Mouse (Mus musculus) testis, adult 2 months (tissue): ENCODE measurements at regions not wholly inside any gene's neighbourhood (a gene's known extent, or its start where the extent isn't known, plus 50 kb on each side); places are given as distances from the start of the nearest gene placed in this dataset.

Experiments used
- H3K27ac ChIP-seq: fragments of 200-500 bp; 2 replicates; pipeline ENCODE4 v1.5.1; 2012; ENCODE audit warnings: low read depth, low read length; ENCODE audit not compliant: control insufficient read depth, insufficient read depth
- H3K27me3 ChIP-seq: fragments of 200-500 bp; 2 replicates; pipeline ENCODE4 v1.6.1; 2012; ENCODE audit warnings: mild to moderate bottlenecking, low read length, moderate library complexity; ENCODE audit not compliant: control insufficient read depth, insufficient read depth
- H3K36me3 ChIP-seq: fragments of 200-500 bp; 2 replicates; pipeline ENCODE4 v1.6.1; 2012; ENCODE audit warnings: mild to moderate bottlenecking, low read length; ENCODE audit not compliant: control insufficient read depth, insufficient read depth
- H3K4me1 ChIP-seq: fragments of 200-500 bp; 2 replicates; pipeline ENCODE4 v1.6.1; 2012; ENCODE audit warnings: low read length; ENCODE audit not compliant: control insufficient read depth, insufficient read depth
- H3K4me3 ChIP-seq: fragments of 200-500 bp; 2 replicates; pipeline ENCODE4 v1.5.1; 2012; ENCODE audit warnings: low read depth, mild to moderate bottlenecking, low read length, moderate library complexity, mixed read lengths; ENCODE audit not compliant: control insufficient read depth
- CTCF ChIP-seq: fragments of 200-500 bp; IDR thresholded peaks from 2 replicates; pipeline ENCODE4 v1.5.1; 2012; ENCODE audit warnings: low read depth, mild to moderate bottlenecking, inconsistent platforms, low read length, moderate library complexity; ENCODE audit not compliant: control insufficient read depth, insufficient read depth, insufficient replicate concordance
- POLR2A ChIP-seq: fragments of 200-500 bp; IDR thresholded peaks from 2 replicates; pipeline ENCODE4 v1.6.1; 2012; ENCODE audit warnings: low read depth, mild to moderate bottlenecking, inconsistent platforms, low read length, moderate library complexity; ENCODE audit not compliant: control insufficient read depth

DNA sequence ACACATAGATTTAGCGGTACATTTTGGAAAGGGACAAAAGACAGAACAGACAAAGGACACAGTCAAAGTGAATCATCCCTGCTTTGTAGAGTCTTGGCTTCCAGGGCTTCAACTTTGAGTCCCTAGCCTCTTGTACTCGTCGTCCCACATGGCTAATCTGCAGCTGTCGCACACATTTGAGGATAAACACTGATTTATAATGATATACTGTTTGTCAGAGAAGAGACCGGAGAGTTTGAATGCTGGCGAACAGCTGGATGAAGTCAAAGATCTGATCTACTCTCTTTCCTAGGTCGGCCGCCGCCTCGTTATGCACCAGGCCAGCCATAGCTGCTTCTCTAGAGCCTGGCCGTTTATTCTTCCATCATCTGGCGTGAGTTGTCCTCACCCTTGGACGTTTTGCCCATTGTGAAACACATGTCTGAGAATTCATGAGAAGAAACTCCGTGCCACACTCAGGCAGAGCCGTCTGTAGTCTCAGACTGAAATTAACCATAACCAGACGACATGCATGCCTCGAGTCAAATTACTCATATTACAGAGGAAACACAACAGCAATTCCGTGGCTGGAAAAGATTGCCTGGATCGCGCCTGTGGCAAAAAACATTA lies 448.4 kb upstream of the Rgma start:
- Histone ChIP-seq H3K27ac (no peak overlapping the region), H3K4me1 (no peaks in the 10 kb centered on the region), H3K36me3 (no peaks in the 10 kb centered on the region), H3K27me3 (no peaks in the 10 kb centered on the region), H3K4me3 (no peak overlapping the region)
- no peak for TF ChIP-seq CTCF

DNA sequence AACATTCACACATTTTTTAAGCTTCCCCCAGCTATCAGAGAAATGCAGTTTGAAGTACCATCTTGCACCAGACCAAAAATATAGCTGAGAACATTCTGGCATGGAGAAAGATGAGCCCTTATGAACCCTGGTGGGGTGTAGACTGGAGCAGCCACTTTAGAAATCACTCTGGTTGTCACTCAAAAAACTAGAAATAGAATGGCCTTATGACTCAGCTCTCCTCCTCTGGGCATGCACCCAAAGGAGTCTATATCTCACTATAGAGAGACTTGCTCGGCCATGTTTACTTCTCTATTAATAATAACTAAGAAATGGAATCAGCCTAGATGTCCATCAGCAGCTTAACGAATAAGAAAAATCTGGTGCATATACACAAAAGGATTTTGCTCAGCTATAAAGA lies 436.5 kb upstream of the Rgma start:
- H3K36me3 ChIP-seq = no peaks in the 10 kb centered on the region
- H3K4me1 ChIP-seq = no peaks in the 10 kb centered on the region
- no peak overlapping the region for H3K27ac ChIP-seq
- no peaks in the 10 kb centered on the region for H3K27me3 ChIP-seq
- TF ChIP-seq POLR2A = no peak
- no peak for TF ChIP-seq CTCF
- H3K4me3 ChIP-seq = no peak overlapping the region

DNA sequence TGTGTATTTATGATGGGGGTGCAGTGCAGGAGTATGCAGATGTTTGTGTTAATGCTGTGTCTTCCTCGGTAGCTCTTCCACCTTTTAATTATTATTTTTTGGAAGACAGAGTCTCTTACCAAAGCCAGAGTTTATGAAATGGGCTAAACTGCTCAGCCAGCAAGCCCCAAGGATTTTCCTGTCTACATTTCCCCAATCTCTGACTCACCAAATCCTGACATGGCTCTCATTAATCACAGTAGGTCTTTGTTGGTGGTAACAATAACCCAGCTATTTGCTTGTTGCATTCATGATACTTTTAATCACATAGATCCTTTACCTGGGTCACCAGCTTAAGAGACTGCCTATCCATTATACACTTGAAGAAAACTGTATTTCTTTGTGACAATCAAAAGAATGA lies 427.8 kb upstream of the Rgma start:
- no peak overlapping the region for H3K4me3 ChIP-seq
- no peaks in the 10 kb centered on the region for H3K4me1 ChIP-seq
- H3K36me3 ChIP-seq = no peaks in the 10 kb centered on the region
- H3K27ac ChIP-seq = no peak overlapping the region
- no peaks in the 10 kb centered on the region for H3K27me3 ChIP-seq
- no peak for TF ChIP-seq CTCF
- TF ChIP-seq POLR2A = no peak

DNA sequence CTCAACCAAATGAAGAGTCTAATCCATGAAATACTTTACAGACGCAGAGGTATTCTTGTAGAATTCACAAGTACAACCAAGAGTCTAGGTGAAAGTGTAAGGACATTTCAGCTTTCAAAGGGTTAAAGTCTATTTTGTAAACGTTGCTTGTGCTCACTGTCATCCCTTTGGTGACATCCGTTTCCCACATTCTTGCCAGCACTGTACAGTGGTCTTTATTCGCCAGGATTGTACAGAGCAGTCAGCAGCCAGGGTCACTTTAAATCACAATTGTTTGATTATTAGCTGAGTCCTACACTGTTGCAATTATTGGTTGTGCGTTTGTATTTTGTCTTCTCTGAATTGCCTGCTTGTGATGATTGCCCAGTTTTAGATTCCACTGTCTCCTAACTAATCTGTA lies 427.3 kb upstream of the Rgma start:
- Histone ChIP-seq H3K4me3 (no peak overlapping the region), H3K27ac (no peak overlapping the region), H3K36me3 (no peaks in the 10 kb centered on the region), H3K4me1 (no peaks in the 10 kb centered on the region), H3K27me3 (no peaks in the 10 kb centered on the region)
- TF ChIP-seq POLR2A = no peak
- no peak for TF ChIP-seq CTCF

DNA sequence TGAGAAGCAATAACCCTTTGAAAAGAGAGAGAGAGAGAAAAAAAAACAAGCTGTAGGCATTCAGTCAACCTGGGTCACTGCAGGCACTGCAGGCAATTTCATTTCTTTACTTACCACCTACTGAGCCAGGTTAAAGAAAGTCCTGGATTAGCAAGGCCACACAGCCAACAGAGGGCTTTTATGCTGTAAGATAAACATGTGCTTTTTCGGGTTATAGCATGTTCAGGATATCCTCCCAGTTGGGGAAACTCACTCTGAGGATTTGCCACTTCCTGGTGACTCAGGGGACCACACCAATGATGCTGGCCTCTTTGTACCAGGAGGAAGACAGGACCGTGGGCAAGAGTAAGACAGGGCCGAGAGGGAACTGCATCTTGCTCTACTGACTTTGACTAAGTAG lies 426.6 kb upstream of the Rgma start:
- no peak overlapping the region for H3K4me3 ChIP-seq
- H3K4me1 ChIP-seq = no peaks in the 10 kb centered on the region
- H3K27ac ChIP-seq = no peak overlapping the region
- TF ChIP-seq POLR2A (no peak), CTCF (no peak)
- H3K36me3 ChIP-seq = no peaks in the 10 kb centered on the region
- H3K27me3 ChIP-seq = no peaks in the 10 kb centered on the region

DNA sequence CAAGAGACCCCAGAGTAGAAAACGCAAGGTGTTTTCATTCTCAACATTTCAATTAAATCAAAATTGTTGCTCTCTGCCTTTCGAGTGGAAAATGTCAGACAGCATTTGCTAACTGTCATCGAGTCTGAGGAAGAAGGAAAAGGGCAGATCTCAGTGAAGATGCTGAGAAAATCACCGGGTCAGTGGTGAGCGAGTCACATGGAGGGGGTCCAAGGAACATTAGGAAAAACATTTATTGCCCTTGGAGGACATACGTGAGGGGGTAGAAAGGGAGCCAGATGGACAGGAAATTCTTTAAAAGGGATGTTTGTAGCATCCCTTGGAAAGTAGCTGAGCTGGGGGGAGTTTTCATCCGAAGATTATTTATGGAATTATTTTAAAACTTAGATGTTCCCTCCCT lies 425.4 kb upstream of the Rgma start:
- no peaks in the 10 kb centered on the region for H3K27me3 ChIP-seq
- no peak overlapping the region for H3K4me3 ChIP-seq

DNA sequence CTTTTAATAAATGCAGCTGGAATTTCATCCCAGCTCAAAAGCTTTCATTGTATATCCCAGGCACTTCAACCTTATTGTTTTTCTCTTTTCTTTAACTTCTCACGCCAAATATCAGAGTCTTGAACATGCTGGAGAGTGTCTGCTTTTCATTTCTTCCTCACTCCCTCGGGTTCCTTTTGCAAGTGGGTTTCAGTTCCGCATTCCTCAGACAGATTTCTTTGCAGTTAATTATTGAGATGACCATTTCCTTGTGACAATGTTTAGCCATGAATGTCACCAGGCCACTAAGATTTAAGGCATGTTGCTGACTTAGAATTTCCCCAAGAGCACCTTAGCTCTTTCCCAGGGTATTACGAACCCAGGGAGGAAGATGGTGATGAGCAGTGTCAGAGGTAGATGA lies 417.6 kb upstream of the Rgma start:
- Histone ChIP-seq H3K4me3 (no peak overlapping the region), H3K4me1 (no peaks in the 10 kb centered on the region), H3K27ac (no peak overlapping the region), H3K27me3 (no peaks in the 10 kb centered on the region), H3K36me3 (no peaks in the 10 kb centered on the region)
- no peak for TF ChIP-seq POLR2A
- no peak for TF ChIP-seq CTCF

More for the DNA sequence above, 425.4 kb upstream of the Rgma start:
- TF ChIP-seq POLR2A = no peak
- no peak for TF ChIP-seq CTCF
- no peak overlapping the region for H3K27ac ChIP-seq
- H3K4me1 ChIP-seq = no peaks in the 10 kb centered on the region
- no peaks in the 10 kb centered on the region for H3K36me3 ChIP-seq

DNA sequence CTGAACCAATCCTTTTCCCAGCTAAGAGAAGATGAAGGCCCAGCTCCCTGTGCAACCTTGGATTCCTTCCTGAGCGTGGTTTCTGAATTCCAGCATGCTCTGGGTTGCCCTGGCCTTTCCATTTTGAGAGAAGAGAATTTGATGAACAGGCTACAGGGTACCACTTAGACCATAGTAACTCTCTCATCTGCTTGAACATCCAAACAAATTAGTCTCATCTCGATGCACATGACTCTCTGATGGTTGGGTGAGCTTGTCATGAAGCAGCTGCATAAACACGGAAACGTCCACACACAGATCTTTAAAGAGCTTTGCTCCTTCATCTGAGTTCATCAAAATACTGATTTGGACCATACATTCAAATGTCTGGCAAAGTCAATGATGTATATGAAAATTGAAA lies 414.0 kb upstream of the Rgma start:
- Histone ChIP-seq H3K27ac (no peak overlapping the region), H3K4me3 (no peak overlapping the region), H3K36me3 (no peaks in the 10 kb centered on the region), H3K27me3 (no peaks in the 10 kb centered on the region), H3K4me1 (no peaks in the 10 kb centered on the region)
- no peak for TF ChIP-seq POLR2A
- TF ChIP-seq CTCF = no peak
